Mouse (Mus musculus) hindlimb bud, embryonic 11.5 days (tissue): ENCODE results near the gene Slco4a1.

Experiments
- DNase-seq: peaks from one replicate; pipeline ENCODE4 v3.0.0-alpha.2; 2012; ENCODE audit warnings: low read depth, low spot score; ENCODE audit errors: extremely low spot score

Gene Slco4a1

DNA sequence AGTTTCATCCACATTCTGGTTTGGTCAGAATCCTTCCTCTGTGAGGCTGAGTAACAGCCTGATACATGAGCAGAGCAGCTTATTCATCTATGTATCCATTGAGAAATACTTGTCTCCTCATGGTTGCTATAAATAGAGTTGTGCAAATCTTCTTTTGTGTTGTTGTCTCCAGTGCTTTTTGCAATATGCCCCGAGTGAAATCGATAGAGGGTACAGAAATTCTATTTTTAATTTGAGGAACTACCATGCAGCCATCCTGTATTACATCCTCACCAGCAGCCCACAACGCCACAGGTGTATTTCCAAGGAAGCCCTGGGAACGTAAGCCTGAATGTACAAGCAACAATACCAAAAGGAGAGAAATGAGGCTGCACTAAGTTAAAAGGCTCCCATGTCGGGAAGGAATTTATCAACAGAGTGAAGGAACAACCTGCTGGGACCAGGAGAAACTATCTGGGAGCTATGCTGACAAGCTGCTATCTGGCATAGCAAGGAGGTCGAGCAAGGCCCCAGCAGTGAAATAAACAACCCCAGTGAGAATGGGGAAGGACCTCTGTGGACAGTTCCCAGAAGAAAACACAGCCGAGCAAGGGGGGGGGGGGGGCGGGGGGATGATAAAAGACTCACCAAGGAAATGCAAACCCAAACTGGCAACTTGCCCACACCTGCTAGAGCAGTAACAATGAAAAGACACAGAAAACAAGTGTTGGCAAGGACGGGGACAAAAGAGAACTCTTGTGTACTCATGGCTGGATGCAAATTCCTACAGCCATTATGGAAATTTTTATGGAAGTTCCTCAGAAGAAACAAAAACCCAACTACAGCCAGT lies 10.9 kb upstream of the Slco4a1 start:
- DNase-seq, result no peak

DNA sequence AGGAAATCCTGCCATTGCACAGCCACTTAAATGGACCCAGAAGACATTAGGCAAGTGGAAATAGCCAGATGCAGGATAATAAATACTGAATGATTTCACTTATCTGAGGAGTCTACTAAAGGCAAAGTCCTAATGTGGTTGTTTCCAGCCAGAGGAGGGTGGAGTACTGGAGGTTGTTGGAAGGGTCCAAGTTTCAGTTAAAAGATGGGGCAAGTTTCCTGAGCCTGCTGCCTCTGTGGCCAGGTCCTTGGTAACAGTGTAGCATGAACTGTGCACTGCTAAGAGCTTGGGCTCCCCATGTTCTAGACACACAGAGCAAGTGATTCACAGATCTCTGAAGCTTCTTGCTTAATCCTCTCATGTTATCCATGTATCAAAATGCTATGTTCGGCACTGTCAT lies 10.1 kb upstream of the Slco4a1 start:
- no peak for DNase-seq

DNA sequence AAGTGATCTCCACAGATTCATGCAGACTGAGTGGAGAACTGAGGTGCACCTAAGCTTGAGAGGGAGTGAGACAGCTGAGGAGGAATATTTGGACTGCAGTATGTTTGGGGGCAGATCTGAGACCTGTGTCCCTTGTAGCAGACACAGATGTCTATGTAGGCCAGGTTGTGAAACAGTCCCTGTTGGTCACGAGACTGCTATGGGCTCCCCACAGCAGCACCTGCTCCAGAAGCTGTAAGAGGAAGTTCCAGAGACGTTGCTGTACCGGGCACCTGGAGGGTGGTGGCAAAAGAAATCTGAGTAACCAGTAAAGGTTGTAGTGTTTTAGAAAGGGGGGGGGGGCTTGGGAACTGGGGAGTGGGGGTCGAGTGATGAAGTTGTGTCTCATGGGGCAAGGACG lies 7.0 kb upstream of the Slco4a1 start:
- DNase-seq, result no peak

DNA sequence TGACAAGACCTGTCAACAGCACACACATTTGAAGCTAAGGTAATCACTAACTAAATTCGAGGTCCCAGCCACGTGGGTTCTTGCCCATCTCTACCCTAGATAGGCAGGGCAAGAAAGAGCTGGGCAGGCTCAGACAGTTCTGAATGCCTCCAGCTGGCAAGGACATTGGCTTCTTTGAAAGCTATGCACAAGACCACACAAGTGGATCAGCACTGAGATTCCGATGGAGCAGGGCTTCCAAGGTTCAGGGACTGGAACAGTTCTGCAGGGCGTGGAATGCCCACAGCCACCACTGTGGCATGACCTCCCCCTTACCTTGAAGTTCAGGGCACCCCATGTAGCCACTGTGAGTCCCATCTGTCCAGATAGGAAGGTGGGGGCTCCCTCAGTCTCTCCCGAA lies 5.5 kb upstream of the Slco4a1 start:
- no peak for DNase-seq

- no peak for DNase-seq
Measured at GRCm38 (mm10) chr2:180456705-180457104, 660 bp downstream of the Slco4a1 start.

DNA sequence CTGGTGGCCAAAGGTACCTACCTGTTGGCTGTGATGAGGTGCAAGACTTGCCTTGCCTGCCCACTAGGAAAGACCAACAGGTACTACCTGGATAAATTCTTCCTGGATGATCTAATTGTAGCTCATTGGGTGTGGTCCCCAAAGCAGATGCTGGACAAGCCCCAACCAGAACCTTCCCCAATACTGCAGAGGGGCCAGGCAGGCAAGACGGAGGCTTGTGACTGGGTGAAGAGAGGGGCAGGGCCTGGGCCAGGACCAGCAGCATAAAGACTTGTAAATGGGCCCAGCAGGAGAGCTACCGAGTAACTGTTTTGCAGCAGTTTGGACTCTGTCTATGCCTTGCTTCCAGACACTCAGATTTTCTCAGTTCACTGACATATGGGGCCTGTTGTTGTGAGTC lies 1.6 kb downstream of the Slco4a1 start:
- DNase-seq, result no peak

- DNase-seq, result no peak
Measured at GRCm38 (mm10) chr2:180459437-180459836, 3.4 kb downstream of the Slco4a1 start.

DNA sequence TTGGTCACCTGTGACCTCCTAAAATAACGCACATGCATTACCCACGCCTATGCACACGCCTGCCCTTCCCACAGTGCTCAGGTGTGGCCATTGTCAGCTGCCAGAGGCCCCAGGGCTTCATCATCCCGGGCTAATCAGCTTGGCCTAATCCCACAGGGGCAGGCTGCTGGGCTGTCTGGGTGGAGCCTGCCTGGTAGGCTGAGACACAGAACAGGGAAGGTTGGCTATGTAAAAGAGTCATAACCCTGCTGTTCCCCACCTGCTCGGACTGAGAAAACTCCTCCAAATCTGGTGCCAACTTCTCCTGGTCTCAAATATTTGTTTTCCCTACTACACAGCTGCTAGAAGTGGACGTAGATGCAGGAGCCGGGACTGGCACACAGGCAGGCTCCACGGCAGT lies 4.8 kb downstream of the Slco4a1 start:
- no peak for DNase-seq

DNA sequence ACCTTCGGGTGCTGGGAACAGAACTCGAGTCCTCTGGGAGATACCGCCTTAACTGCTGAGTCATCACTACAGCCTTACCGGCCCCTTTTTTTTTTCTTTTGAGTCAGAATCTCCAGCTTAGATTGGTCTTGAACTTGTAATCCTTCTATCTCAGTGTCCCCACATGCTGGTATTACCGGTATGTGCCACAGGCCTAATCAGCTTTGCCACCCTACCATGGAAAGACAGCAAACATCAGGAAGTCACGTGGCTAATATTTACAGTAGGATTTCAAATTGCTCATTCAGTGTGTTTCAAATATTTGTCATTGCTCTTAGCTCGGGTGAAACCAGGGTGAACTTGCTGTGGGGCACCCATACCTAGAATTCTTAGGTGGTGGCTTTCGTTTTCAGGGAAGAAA lies 6.5 kb downstream of the Slco4a1 start:
- DNase-seq, result no peak

DNA sequence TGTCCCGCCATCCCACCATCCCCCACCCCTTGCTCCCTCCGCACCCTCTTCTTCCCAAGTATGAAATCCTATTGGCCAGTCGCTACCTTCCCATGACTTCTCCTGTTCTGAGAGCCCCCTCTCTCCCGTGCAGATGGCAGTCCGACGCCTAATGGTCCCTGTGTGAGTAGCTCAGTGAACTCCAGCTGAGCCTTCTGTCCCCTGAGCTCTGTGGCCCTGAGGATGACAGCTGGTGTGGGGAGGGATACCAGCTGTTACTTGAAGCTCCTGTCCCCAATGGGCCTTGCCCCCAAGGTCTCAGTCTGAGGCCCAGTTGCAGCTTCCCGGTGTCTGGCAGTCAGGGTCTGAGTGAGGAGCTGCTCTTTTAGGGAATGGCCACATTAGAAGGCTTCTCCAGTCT lies 10.5 kb downstream of the Slco4a1 start:
- no peak for DNase-seq

DNA sequence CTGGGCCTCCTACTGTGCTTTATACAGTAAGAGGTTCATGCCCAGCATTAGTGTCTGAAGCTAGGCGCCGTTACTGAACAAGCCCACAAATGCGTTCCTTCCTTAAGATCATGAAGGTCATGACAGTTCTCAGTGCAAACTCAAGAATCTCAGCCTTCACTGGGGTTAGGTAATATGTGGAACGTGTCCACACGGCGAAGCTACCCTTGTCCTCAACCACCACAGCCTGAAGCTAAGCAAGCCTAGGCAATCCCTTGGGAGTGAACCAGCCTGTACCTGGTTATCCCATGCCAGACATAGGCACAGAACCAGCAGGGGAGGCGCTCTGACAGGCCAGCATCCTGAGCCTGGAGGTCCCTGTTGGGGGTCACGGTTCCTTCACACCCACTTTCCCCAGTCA lies 12.8 kb downstream of the Slco4a1 start:
- no peak for DNase-seq

GRCm38 (mm10) chr2:180469768-180470167 lies 13.7 kb downstream of the Slco4a1 start:
- no peak for DNase-seq

DNA sequence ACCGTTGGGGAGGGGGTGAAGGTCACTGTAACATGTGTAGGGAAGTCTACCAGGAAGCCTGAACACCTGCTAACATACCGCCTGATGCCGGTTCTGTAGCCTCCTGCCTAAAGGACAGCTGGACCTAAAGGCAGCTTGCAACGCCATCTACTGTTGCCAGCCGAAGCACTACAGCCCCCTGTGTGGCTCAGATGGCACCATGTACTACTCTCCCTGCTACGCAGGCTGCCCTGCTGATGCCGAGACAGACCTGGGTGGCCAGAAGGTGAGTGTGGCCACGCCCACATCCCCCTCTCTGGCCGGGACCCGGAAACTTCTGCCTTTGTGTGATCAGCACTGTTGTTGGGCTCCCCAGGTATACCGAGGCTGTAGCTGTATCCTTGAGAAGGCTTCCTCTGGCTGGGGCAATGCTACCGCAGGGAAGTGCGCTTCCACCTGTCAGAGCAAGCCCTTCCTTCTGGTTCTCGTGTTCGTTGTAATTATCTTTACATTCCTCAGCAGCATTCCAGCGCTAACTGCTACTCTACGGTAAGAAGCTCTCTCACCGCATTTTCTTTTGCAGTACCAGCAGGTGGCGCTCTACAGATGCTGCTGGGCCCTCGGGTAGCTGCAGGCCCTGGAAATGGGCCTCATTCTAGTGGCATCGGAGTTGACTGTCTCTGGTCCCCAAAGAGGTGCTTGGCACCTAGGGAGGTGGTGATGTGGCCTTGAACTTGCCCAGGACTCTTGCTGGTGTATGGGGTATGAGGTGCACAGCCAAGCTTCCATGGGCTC lies 16.4 kb downstream of the Slco4a1 start:
- peak; percentile 57 for DNase-seq

GRCm38 (mm10) chr2:180473080-180473440 lies 17.0 kb downstream of the Slco4a1 start:
- DNase-seq, result peak; percentile 58

- DNase-seq, result no peak
Measured at GRCm38 (mm10) chr2:180474864-180475263, 18.8 kb downstream of the Slco4a1 start.

DNA sequence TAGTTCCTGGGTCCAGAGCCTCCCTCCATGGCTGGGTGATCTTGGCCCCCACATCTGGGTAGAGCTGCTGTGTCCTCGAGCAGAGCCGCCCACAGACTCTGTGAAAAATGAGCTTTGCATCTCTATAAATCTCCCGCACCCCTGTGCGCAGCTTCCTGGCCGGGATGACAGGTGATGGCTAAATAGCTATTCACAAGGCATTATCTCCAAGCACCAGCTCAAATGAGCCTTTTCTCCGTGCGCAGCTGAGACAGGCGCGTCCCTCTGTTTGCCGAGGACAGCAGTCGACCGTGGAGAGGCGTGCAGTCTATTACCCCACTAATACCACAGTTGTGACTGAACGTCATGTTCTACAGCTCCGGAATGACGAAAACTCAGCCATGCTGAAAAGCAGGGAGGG lies 26.2 kb downstream of the Slco4a1 start:
- no peak for DNase-seq

- DNase-seq, result no peak
Measured at GRCm38 (mm10) chr2:180484882-180485281, 28.8 kb downstream of the Slco4a1 start.

- DNase-seq, result no peak
Measured at GRCm38 (mm10) chr2:180485306-180485705, 29.3 kb downstream of the Slco4a1 start.

- no peak for DNase-seq
Measured at GRCm38 (mm10) chr2:180488210-180488751, 32.2 kb downstream of the Slco4a1 start.

- DNase-seq, result no peak
Measured at GRCm38 (mm10) chr2:180495906-180496305, 39.9 kb downstream of the Slco4a1 start.

DNA sequence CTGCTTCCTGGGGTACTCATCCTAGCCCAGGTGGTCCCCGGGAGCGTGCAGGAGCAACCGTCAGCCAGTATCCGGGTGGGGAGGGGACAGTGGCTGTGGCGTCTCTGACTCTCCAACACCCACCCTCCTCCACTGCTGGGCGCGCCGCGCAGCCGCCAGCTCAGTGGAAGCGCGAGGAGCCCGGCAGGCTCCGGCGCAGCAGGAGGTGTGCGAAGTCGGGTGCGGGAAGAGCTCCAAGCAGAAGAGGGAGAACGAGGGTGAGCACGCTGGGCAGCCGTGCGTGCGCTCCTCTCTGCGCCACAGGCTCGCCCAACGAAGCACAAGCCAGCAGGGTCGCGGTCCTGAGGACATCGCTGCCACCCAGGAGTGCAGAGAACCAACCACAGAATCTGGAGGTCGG lies 43.7 kb downstream of the Slco4a1 start, which contains the start of gene Ntsr1:
Gene Ntsr1 (plus strand): TSS at position 236 of the 400 bp plus-strand sequence.
- DNase-seq, result no peak

GRCm38 (mm10) chr2:180500726-180501125 lies 44.7 kb downstream of the Slco4a1 start:
- DNase-seq, result no peak
